ENCODE assay signal across 8 mouse cellular contexts in genomic region chr9:63610841-63611366, GRCm38 (mm10). TPM values are rescaled to one million over a fixed set of nuclear protein-coding genes. Genes with fewer than 3 reads are reported as not detected.
DNase-seq lines count a peak whose midpoint lies in the region; ATAC-seq and TF ChIP-seq lines count a peak whose summit lies in the region.

No protein-coding gene starts in this region.

- H3K4me1 ChIP-seq in liver, adult 2 months (ENCODE audit: control insufficient read depth, insufficient read depth, low read length): peaks cover 27% of the 10 kb centered on the region
- peaks cover 64% of the 10 kb centered on the region for H3K4me1 ChIP-seq in embryonic facial prominence, embryonic 10.5 days
- peaks cover 17 to 41% of the 10 kb centered on the region in 2 experiments for H3K4me1 ChIP-seq in heart, embryonic 14.5 days (ENCODE audit: control insufficient read depth in 2 of 2, insufficient read depth in 2 of 2, low read length in 2 of 2)
- peaks cover 29% of the 10 kb centered on the region for H3K4me1 ChIP-seq in midbrain, embryonic 13.5 days (replicated peaks)

- TF ChIP-seq POLR2A in liver, adult 2 months (IDR thresholded peaks at IDR 0.05; ENCODE audit: extremely low read depth, insufficient read depth, low read length): no peak

- 63% methylated on average over 13 of the region's 13 CpGs for WGBS in liver, adult 2 months
- 14% methylated on average over 13 of the region's 13 CpGs for WGBS in embryonic facial prominence, embryonic 10.5 days
- WGBS in heart, embryonic 14.5 days: 27% methylated on average over 12 of the region's 13 CpGs
- WGBS in midbrain, embryonic 13.5 days: 14% methylated on average over 13 of the region's 13 CpGs

- peak; percentile 26 for DNase-seq in liver, adult 2 months (ENCODE audit: extremely low read depth, low read depth, low spot score)
- DNase-seq in liver: no peak
- peak; percentile 53 for DNase-seq in embryonic facial prominence, embryonic 10.5 days (ENCODE audit: low spot score)
- peak; percentile 45 to 70 for DNase-seq in kidney, postnatal 25 days
- DNase-seq in cerebellum, adult 8-10 months: no peak

- H3K27me3 ChIP-seq in liver, adult 2 months (ENCODE audit: control insufficient read depth, insufficient read depth, low read length): no peaks in the 10 kb centered on the region
- H3K27me3 ChIP-seq in embryonic facial prominence, embryonic 10.5 days (replicated peaks; ENCODE audit: low read depth, poor library complexity, severe bottlenecking): no peaks in the 10 kb centered on the region
- H3K27me3 ChIP-seq in heart, embryonic 14.5 days (ENCODE audit: control insufficient read depth, insufficient read depth, low read length): no peaks in the 10 kb centered on the region
- H3K27me3 ChIP-seq in midbrain, embryonic 13.5 days: no peaks in the 10 kb centered on the region

- peaks cover 28% of the 10 kb centered on the region for H3K79me2 ChIP-seq in liver, adult 2 months (ENCODE audit: control insufficient read depth, insufficient read depth, low read length)

- no peak overlapping the region for H3K9ac ChIP-seq in liver, adult 2 months (ENCODE audit: low read depth, low read length)
- peak overlapping the region; percentile 52; the same call in 1 of the 2 replicates for H3K9ac ChIP-seq in heart, embryonic 14.5 days (ENCODE audit: low read length)
- peak overlapping the region; percentile 29; the same call in 1 of the 2 replicates for H3K9ac ChIP-seq in midbrain, embryonic 13.5 days (replicated peaks)

- peak; percentile 61 for ATAC-seq in heart, embryonic 14.5 days (ENCODE audit: insufficient number of reproducible peaks, insufficient read depth, low FRiP score, low read depth)
- peak; percentile 45; the same call in 1 of the 2 replicates for ATAC-seq in midbrain, embryonic 13.5 days
- ATAC-seq in monocyte, adult 5-6 weeks (replicated peaks; ENCODE audit: insufficient number of reproducible peaks, low FRiP score, low TSS enrichment, poor library complexity, severe bottlenecking): no peak

- H3K4me2 ChIP-seq in heart, embryonic 14.5 days (ENCODE audit: low read length): peak overlapping the region; percentile 26
- H3K4me2 ChIP-seq in midbrain, embryonic 13.5 days (replicated peaks): peak overlapping the region; percentile 2; the same call in 1 of the 2 replicates

- peak overlapping the region; percentile 9 for H3K27ac ChIP-seq in liver, adult 2 months (replicated peaks; ENCODE audit: insufficient read depth, low read depth, low read length)
- peak overlapping the region; percentile 78 for H3K27ac ChIP-seq in embryonic facial prominence, embryonic 10.5 days (replicated peaks)
- H3K27ac ChIP-seq in heart, embryonic 14.5 days (replicated peaks in 1 of 2; ENCODE audit: control insufficient read depth in 1 of 2, insufficient read depth in 1 of 2, low read depth in 2 of 2, low read length in 2 of 2): peak overlapping the region; percentile 57 to 72
- H3K27ac ChIP-seq in midbrain, embryonic 13.5 days: no peak overlapping the region

- no peaks in the 10 kb centered on the region for H3K36me3 ChIP-seq in liver, adult 2 months (ENCODE audit: control insufficient read depth, insufficient read depth, low read length)
- no peaks in the 10 kb centered on the region for H3K36me3 ChIP-seq in embryonic facial prominence, embryonic 10.5 days (replicated peaks)
- no peaks in the 10 kb centered on the region for H3K36me3 ChIP-seq in heart, embryonic 14.5 days (ENCODE audit: control insufficient read depth, insufficient read depth, low read length)
- H3K36me3 ChIP-seq in midbrain, embryonic 13.5 days: no peaks in the 10 kb centered on the region

- no peak for TF ChIP-seq CTCF in liver, adult 2 months (IDR thresholded peaks at IDR 0.05; ENCODE audit: low read depth, low read length)

- H3K9me3 ChIP-seq in embryonic facial prominence, embryonic 10.5 days: no peaks in the 10 kb centered on the region
- no peaks in the 10 kb centered on the region for H3K9me3 ChIP-seq in heart, embryonic 14.5 days (ENCODE audit: control insufficient read depth, low read length)
- H3K9me3 ChIP-seq in midbrain, embryonic 13.5 days: no peaks in the 10 kb centered on the region

- no peak overlapping the region for H3K4me3 ChIP-seq in liver, adult 2 months (ENCODE audit: insufficient read depth, low read depth, low read length)
- peak overlapping the region; percentile 11; the same call in 1 of the 2 replicates for H3K4me3 ChIP-seq in embryonic facial prominence, embryonic 10.5 days
- H3K4me3 ChIP-seq in heart, embryonic 14.5 days (ENCODE audit: control insufficient read depth in 1 of 2, insufficient read depth in 1 of 2, low read depth in 1 of 2, low read length in 2 of 2): no peak overlapping the region
- no peak overlapping the region for H3K4me3 ChIP-seq in midbrain, embryonic 13.5 days (replicated peaks)

RNA-seq across cellular contexts. Expression of gene Aagab, which starts 8.4 kb away (rescaled TPM):
- 14.4 and 14.9 TPM in 2 replicates for total RNA-seq in liver, adult 2 months (2014; rRNA removed)
- 10.6 and 11.9 TPM in 2 replicates for polyA plus RNA-seq in liver, adult 2 months (2012; rRNA removed)
- polyA plus RNA-seq in embryonic facial prominence, embryonic 10.5 days (2016; fragmentation: Nextera tagmentation; extraction: Ambion mirVana): 37.4 and 38.4 TPM in 2 replicates
- polyA plus RNA-seq in heart, embryonic 14.5 days (2014; fragmentation: Nextera tagmentation; extraction: Ambion mirVana): 28.5 and 31.1 TPM in 2 replicates
- 60.0 and 65.9 TPM in 2 replicates for polyA plus RNA-seq in midbrain, embryonic 13.5 days (2015; fragmentation: Nextera tagmentation; extraction: Ambion mirVana)
- total RNA-seq in monocyte, adult 5-6 weeks (2017): 37.0 to 57.3 TPM (median 48.3 TPM) in 3 replicates

RNA-seq across cellular contexts. Expression of gene Iqch, which starts 8.6 kb away (rescaled TPM):
- total RNA-seq in liver, adult 2 months (2014; rRNA removed): 0.13 and 0.28 TPM in 2 replicates
- 0.02 and 0.06 TPM in 2 replicates for polyA plus RNA-seq in liver, adult 2 months (2012; rRNA removed)
- polyA plus RNA-seq in embryonic facial prominence, embryonic 10.5 days (2016; fragmentation: Nextera tagmentation; extraction: Ambion mirVana): 0.09 TPM in 1 of 2 replicates, not detected in the other
- 0.08 TPM in 1 of 2 replicates, not detected in the other for polyA plus RNA-seq in heart, embryonic 14.5 days (2014; fragmentation: Nextera tagmentation; extraction: Ambion mirVana)
- 0.15 TPM in 1 of 2 replicates, not detected in the other for polyA plus RNA-seq in midbrain, embryonic 13.5 days (2015; fragmentation: Nextera tagmentation; extraction: Ambion mirVana)
- not detected in 3 replicates for total RNA-seq in monocyte, adult 5-6 weeks (2017)

Comparison
In these comparisons a context has a peak if more than half of its experiments do, and no peak if none do; other contexts are left out.
1. DNase-seq: peak in liver, adult 2 months (single experiment), embryonic facial prominence, embryonic 10.5 days (single experiment) and kidney, postnatal 25 days (2 of 2); none in liver (single experiment) and cerebellum, adult 8-10 months (single experiment).